Mouse (Mus musculus): ENCODE results near the gene Atp6v0e2.

- TF ChIP-seq CTCF (IDR thresholded peaks at IDR 0.05; ENCODE audit: low read depth, low read length) (no peak), POLR2A (IDR thresholded peaks at IDR 0.05; ENCODE audit: borderline replicate concordance, low read depth, low read length) (no peak)
These were observed 7.5 kb upstream of the Atp6v0e2 start for GRCm38 (mm10) chr6:48529871-48530440.
